Mouse (Mus musculus) midbrain, embryonic 14.5 days (tissue): ENCODE results near the gene Cryl1. TPM values are rescaled to one million over a fixed set of nuclear protein-coding genes. Genes with fewer than 3 reads are reported as not detected.

Experiments
- ATAC-seq: fragments of 200-750 bp; cut with Nextera tagmentation; 2 replicates; pipeline ENCODE4 v1.8.0; 2017; ENCODE audit warnings: moderate number of reproducible peaks, moderate library complexity; ENCODE audit not compliant: low FRiP score, low TSS enrichment
- DNase-seq: peaks from one replicate; pipeline ENCODE4 v3.0.0-alpha.2; 2015
- H3K27ac ChIP-seq: fragments of 300-500 bp; sonication (generic); replicated peaks from 2 replicates; pipeline ENCODE4 v1.5.1; 2014; ENCODE audit warnings: mild to moderate bottlenecking, low read depth, low read length, moderate library complexity
- H3K27me3 ChIP-seq: fragments of 300-500 bp; sonication (generic); 2 replicates; pipeline ENCODE4 v1.6.1; 2014; ENCODE audit warnings: low read length, control low read depth, mixed read lengths; ENCODE audit not compliant: control insufficient read depth, insufficient read depth
- H3K36me3 ChIP-seq: fragments of 300-500 bp; sonication (generic); 2 replicates; pipeline ENCODE4 v1.6.1; 2014; ENCODE audit warnings: low read length, control low read depth; ENCODE audit not compliant: control insufficient read depth, insufficient read depth
- H3K4me1 ChIP-seq: fragments of 300-500 bp; sonication (generic); 2 replicates; pipeline ENCODE4 v1.6.1; 2014; ENCODE audit warnings: mild to moderate bottlenecking, antibody characterized with exemption, low read length, control low read depth; ENCODE audit not compliant: control insufficient read depth, insufficient read depth
- H3K4me2 ChIP-seq: fragments of 300-500 bp; sonication (generic); 2 replicates; pipeline ENCODE4 v1.6.1; 2014; ENCODE audit warnings: mild to moderate bottlenecking, low read length, moderate library complexity
- H3K4me3 ChIP-seq: fragments of 300-500 bp; sonication (generic); replicated peaks from 2 replicates; pipeline ENCODE4 v1.5.1; 2014; ENCODE audit warnings: low read depth, low read length
- H3K9ac ChIP-seq: fragments of 300-500 bp; sonication (generic); replicated peaks from 2 replicates; pipeline ENCODE4 v1.6.1; 2014; ENCODE audit warnings: mild to moderate bottlenecking, low read length, moderate library complexity
- H3K9me3 ChIP-seq: fragments of 300-500 bp; sonication (generic); 2 replicates; pipeline ENCODE4 v1.6.1; 2016; ENCODE audit warnings: low read length, control low read depth, mixed read lengths; ENCODE audit not compliant: control insufficient read depth
- WGBS: fragments of 180-500 bp; shearing (Covaris S2); extraction: QIAGEN DNeasy Blood & Tissue Kit; methylation state at CpG from one replicate; pipeline ENCODE4 v1.1.7; 2014; 5-methylcytosine and 5-hydroxymethylcytosine counted together
- polyA plus RNA-seq: library from polyadenylated mRNA; unstranded; fragments of >200 nt; fragmentation: Nextera tagmentation; extraction: Ambion mirVana; gene quantifications from 2 replicates; pipeline ENCODE4 v1.2.1, GENCODE M21; 2014

The Cryl1 gene
- polyA plus RNA-seq, 1 experiment from 2014 or later, result 8.7 TPM

GRCm38 (mm10) chr14:57343057-57343750 lies 55.1 kb downstream of the Cryl1 start:
- H3K4me3 ChIP-seq, result no peak overlapping the region
- no peak overlapping the region for H3K27ac ChIP-seq
- H3K4me2 ChIP-seq, result no peak overlapping the region
- H3K36me3 ChIP-seq, result no peaks in the 10 kb centered on the region
- peak; percentile 35 for DNase-seq
- no peaks in the 10 kb centered on the region for H3K9me3 ChIP-seq
- H3K9ac ChIP-seq, result no peak overlapping the region
- 28% methylated on average over 15 of the region's 15 CpGs for WGBS
- H3K27me3 ChIP-seq, result no peaks in the 10 kb centered on the region
- H3K4me1 ChIP-seq, result 0 out of 2 replicates have a peak, but pooled peaks cover 2% of the 10 kb centered on the region
- no peak for ATAC-seq

GRCm38 (mm10) chr14:57342316-57343055 lies 55.8 kb downstream of the Cryl1 start:
- Histone ChIP-seq H3K4me1 (0 out of 2 replicates have a peak, but pooled peaks cover 2% of the 10 kb centered on the region), H3K27me3 (no peaks in the 10 kb centered on the region), H3K27ac (no peak overlapping the region), H3K4me2 (no peak overlapping the region), H3K9ac (no peak overlapping the region), H3K36me3 (no peaks in the 10 kb centered on the region), H3K9me3 (no peaks in the 10 kb centered on the region), H3K4me3 (no peak overlapping the region)
- ATAC-seq, result no peak
- 87% methylated on average over 6 of the region's 6 CpGs for WGBS
- no peak for DNase-seq

GRCm38 (mm10) chr14:57338666-57339065 lies 59.7 kb downstream of the Cryl1 start:
- H3K27ac ChIP-seq, result no peak overlapping the region
- DNase-seq (no peak), ATAC-seq (no peak)
- H3K9ac ChIP-seq, result no peak overlapping the region
- no peaks in the 10 kb centered on the region for H3K36me3 ChIP-seq
- no peaks in the 10 kb centered on the region for H3K27me3 ChIP-seq
- H3K4me2 ChIP-seq, result no peak overlapping the region
- H3K4me1 ChIP-seq, result 0 out of 2 replicates have a peak, but pooled peaks cover 2% of the 10 kb centered on the region
- no peaks in the 10 kb centered on the region for H3K9me3 ChIP-seq
- no peak overlapping the region for H3K4me3 ChIP-seq
- 60% methylated on average over 6 of the region's 6 CpGs for WGBS

GRCm38 (mm10) chr14:57334833-57335232 lies 63.5 kb downstream of the Cryl1 start:
- Histone ChIP-seq H3K4me2 (no peak overlapping the region), H3K36me3 (no peaks in the 10 kb centered on the region), H3K4me1 (no peaks in the 10 kb centered on the region), H3K9me3 (no peaks in the 10 kb centered on the region), H3K9ac (no peak overlapping the region), H3K4me3 (no peak overlapping the region), H3K27ac (no peak overlapping the region), H3K27me3 (no peaks in the 10 kb centered on the region)
- 76% methylated on average over 6 of the region's 6 CpGs for WGBS
- ATAC-seq (no peak), DNase-seq (no peak)

- no peak for ATAC-seq
- H3K27me3 ChIP-seq, result no peaks in the 10 kb centered on the region
- H3K4me2 ChIP-seq, result no peak overlapping the region
- H3K27ac ChIP-seq, result no peak overlapping the region
- no peaks in the 10 kb centered on the region for H3K36me3 ChIP-seq
- H3K9me3 ChIP-seq, result no peaks in the 10 kb centered on the region
- WGBS, result 86% methylated on average over 8 of the region's 8 CpGs
- no peak for DNase-seq
- no peak overlapping the region for H3K4me3 ChIP-seq
- H3K9ac ChIP-seq, result no peak overlapping the region
- no peaks in the 10 kb centered on the region for H3K4me1 ChIP-seq
Observed at GRCm38 (mm10) chr14:57332503-57332902, 65.8 kb downstream of the Cryl1 start.

GRCm38 (mm10) chr14:57331097-57331496 lies 67.2 kb downstream of the Cryl1 start:
- H3K9me3 ChIP-seq, result no peaks in the 10 kb centered on the region
- no peak overlapping the region for H3K27ac ChIP-seq
- ATAC-seq (no peak), DNase-seq (no peak)
- no peaks in the 10 kb centered on the region for H3K27me3 ChIP-seq
- H3K4me3 ChIP-seq, result no peak overlapping the region
- H3K4me1 ChIP-seq, result no peaks in the 10 kb centered on the region
- no peaks in the 10 kb centered on the region for H3K36me3 ChIP-seq
- H3K9ac ChIP-seq, result no peak overlapping the region
- H3K4me2 ChIP-seq, result no peak overlapping the region
- 78% methylated on average over 10 of the region's 10 CpGs for WGBS

GRCm38 (mm10) chr14:57329600-57329999 lies 68.7 kb downstream of the Cryl1 start:
- H3K27me3 ChIP-seq, result no peaks in the 10 kb centered on the region
- no peaks in the 10 kb centered on the region for H3K4me1 ChIP-seq
- no peak overlapping the region for H3K4me3 ChIP-seq
- no peak for ATAC-seq
- H3K4me2 ChIP-seq, result no peak overlapping the region
- H3K9me3 ChIP-seq, result no peaks in the 10 kb centered on the region
- WGBS, result 92% methylated on average over 15 of the region's 15 CpGs
- no peak for DNase-seq
- no peaks in the 10 kb centered on the region for H3K36me3 ChIP-seq
- no peak overlapping the region for H3K9ac ChIP-seq
- H3K27ac ChIP-seq, result no peak overlapping the region

GRCm38 (mm10) chr14:57326771-57327170 lies 71.6 kb downstream of the Cryl1 start:
- Histone ChIP-seq H3K9me3 (no peaks in the 10 kb centered on the region), H3K36me3 (no peaks in the 10 kb centered on the region), H3K9ac (no peak overlapping the region), H3K4me1 (no peaks in the 10 kb centered on the region), H3K27me3 (no peaks in the 10 kb centered on the region), H3K4me3 (no peak overlapping the region), H3K27ac (no peak overlapping the region), H3K4me2 (no peak overlapping the region)
- 88% methylated on average over 6 of the region's 6 CpGs for WGBS
- no peak for DNase-seq
- ATAC-seq, result no peak

GRCm38 (mm10) chr14:57318812-57319211 lies 79.5 kb downstream of the Cryl1 start:
- Histone ChIP-seq H3K4me2 (no peak overlapping the region), H3K9ac (no peak overlapping the region), H3K4me3 (no peak overlapping the region), H3K4me1 (no peaks in the 10 kb centered on the region), H3K9me3 (no peaks in the 10 kb centered on the region), H3K27me3 (no peaks in the 10 kb centered on the region), H3K36me3 (no peaks in the 10 kb centered on the region), H3K27ac (no peak overlapping the region)
- no peak for ATAC-seq
- DNase-seq, result no peak
- 89% methylated on average over 1 of the region's 1 CpGs for WGBS
